Mouse (Mus musculus) embryo, embryonic 11 days (tissue): ENCODE results near the gene Cep112.

Source experiments
- DNase-seq: peaks from one replicate; pipeline ENCODE4 v3.0.0-alpha.2; 2015

Gene Cep112

GRCm38 (mm10) chr11:108424889-108425591, at the start of gene Cep112:
Cep112 (plus strand) TSS chr11:108425192.
- peak; percentile 100 for DNase-seq

GRCm38 (mm10) chr11:108376815-108377214, 48.2 kb upstream of the Cep112 start:
- DNase-seq: no peak

GRCm38 (mm10) chr11:108377680-108378362, 47.2 kb upstream of the Cep112 start:
- peak; percentile 85 for DNase-seq

- no peak for DNase-seq
Observed at GRCm38 (mm10) chr11:108378363-108378751, 46.6 kb upstream of the Cep112 start.

- DNase-seq: no peak
Observed at GRCm38 (mm10) chr11:108382664-108383063, 42.3 kb upstream of the Cep112 start.

GRCm38 (mm10) chr11:108384920-108385665, 39.9 kb upstream of the Cep112 start:
- peak; percentile 37 for DNase-seq

- DNase-seq: no peak
Observed at GRCm38 (mm10) chr11:108385666-108386024, 39.3 kb upstream of the Cep112 start.

GRCm38 (mm10) chr11:108395061-108395460, 29.9 kb upstream of the Cep112 start:
- DNase-seq: no peak

- no peak for DNase-seq
Observed at GRCm38 (mm10) chr11:108396076-108396829, 28.7 kb upstream of the Cep112 start.

GRCm38 (mm10) chr11:108409876-108410644, 14.9 kb upstream of the Cep112 start:
- DNase-seq: no peak

- no peak for DNase-seq
Observed at GRCm38 (mm10) chr11:108416360-108416759, 8.6 kb upstream of the Cep112 start.

GRCm38 (mm10) chr11:108418540-108418939, 6.5 kb upstream of the Cep112 start:
- DNase-seq: peak; percentile 77

- DNase-seq: no peak
Observed at GRCm38 (mm10) chr11:108419242-108419641, 5.8 kb upstream of the Cep112 start.

GRCm38 (mm10) chr11:108420751-108421150, 4.2 kb upstream of the Cep112 start:
- no peak for DNase-seq

GRCm38 (mm10) chr11:108423221-108423620, 1.8 kb upstream of the Cep112 start:
- DNase-seq: no peak

- no peak for DNase-seq
Observed at GRCm38 (mm10) chr11:108424111-108424510, 881 bp upstream of the Cep112 start.

GRCm38 (mm10) chr11:108425592-108425921, 565 bp downstream of the Cep112 start:
- no peak for DNase-seq

GRCm38 (mm10) chr11:108426086-108426485, 1.1 kb downstream of the Cep112 start:
- DNase-seq: no peak

- DNase-seq: no peak
Observed at GRCm38 (mm10) chr11:108427191-108427590, 2.2 kb downstream of the Cep112 start.

GRCm38 (mm10) chr11:108429076-108429475, 4.1 kb downstream of the Cep112 start:
- DNase-seq: no peak

- no peak for DNase-seq
Observed at GRCm38 (mm10) chr11:108443893-108444563, 19.0 kb downstream of the Cep112 start.

GRCm38 (mm10) chr11:108447148-108447547, 22.2 kb downstream of the Cep112 start:
- no peak for DNase-seq
